Mouse (Mus musculus) C2C12 (cell line): ENCODE measurements around the gene Fxyd3.

ENCODE experiments used
- CEBPB ChIP-seq: IDR thresholded peaks from one replicate; pipeline ENCODE4 v1.6.1; 2011; ENCODE audit warnings: low read depth, mild to moderate bottlenecking, control low read depth, moderate library complexity
- CTCF ChIP-seq: IDR thresholded peaks from one replicate; pipeline ENCODE4 v1.5.1; 2011; ENCODE audit not compliant: control insufficient read depth, insufficient read depth, insufficient read length
- FOSL1 ChIP-seq: IDR thresholded peaks from one replicate; pipeline ENCODE4 v1.8.0; 2011; ENCODE audit warnings: mild to moderate bottlenecking, low read length; ENCODE audit not compliant: poor library complexity, insufficient read depth, severe bottlenecking
- MAX ChIP-seq: IDR thresholded peaks from one replicate; pipeline ENCODE4 v1.6.1; 2011; ENCODE audit warnings: mild to moderate bottlenecking, control low read depth
- MYOD1 ChIP-seq: IDR thresholded peaks from one replicate; pipeline ENCODE4 v1.6.1; 2011; ENCODE audit warnings: low read depth; ENCODE audit not compliant: control insufficient read depth, insufficient read length
- MYOG ChIP-seq: IDR thresholded peaks from one replicate; pipeline ENCODE4 v1.6.1; 2011; ENCODE audit not compliant: control insufficient read depth, insufficient read length; ENCODE audit errors: extremely low read depth
- USF1 ChIP-seq: IDR thresholded peaks from one replicate; pipeline ENCODE4 v1.6.1; 2011; ENCODE audit warnings: low read depth, mild to moderate bottlenecking, control low read depth, moderate library complexity

DNA sequence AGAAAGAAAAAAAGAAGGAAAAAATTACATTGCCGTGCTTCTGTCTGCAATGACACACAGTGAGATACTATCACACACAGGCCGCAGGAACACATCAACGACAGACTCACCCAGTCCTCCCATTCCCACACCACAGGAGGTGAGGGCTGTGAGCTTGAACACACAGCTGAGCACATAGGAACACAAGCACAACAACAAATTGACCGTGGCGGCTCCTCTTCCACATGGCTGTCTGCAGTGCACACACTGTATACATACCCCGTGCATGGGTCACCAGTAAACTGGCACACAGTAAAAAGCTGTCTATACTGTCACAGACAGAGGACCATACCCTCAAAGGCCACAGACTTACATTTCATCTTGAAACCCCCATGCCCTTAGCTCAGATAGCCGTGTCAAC is 20.1 kb downstream of the Fxyd3 start:
- TF ChIP-seq CTCF = no peak
- TF ChIP-seq CEBPB = no peak
- TF ChIP-seq MYOD1 = no peak
- TF ChIP-seq USF1 = no peak
- TF ChIP-seq MAX = no peak
- TF ChIP-seq FOSL1 = no peak
- no peak for TF ChIP-seq MYOG
